In genomic region chr3:100911498-100912213, GRCm38 (mm10) we compare ENCODE assay signal across 11 mouse cellular contexts. TPM values are rescaled to one million over a fixed set of nuclear protein-coding genes. Genes with fewer than 3 reads are reported as not detected.
DNase-seq lines count a peak whose midpoint lies in the region; ATAC-seq and TF ChIP-seq lines count a peak whose summit lies in the region.
"Had no signal": no experiment of that assay in that cellular context is flagged by ENCODE, and none has a peak within 500 bp of the region (broad histone marks: within the 10 kb centered on the region; RNA-seq: fewer than 3 reads in every experiment).

No protein-coding gene starts in this region.

- 0 out of 2 replicates have a peak, but pooled peaks have one; percentile 26 for ATAC-seq in heart, embryonic 14.5 days (ENCODE audit: insufficient number of reproducible peaks, insufficient read depth, low FRiP score, low read depth)
- ATAC-seq in heart, embryonic 11.5 days (replicated peaks; ENCODE audit: insufficient number of reproducible peaks, low FRiP score, low TSS enrichment) = no peak
- ATAC-seq in megakaryocyte, adult 5-6 weeks (ENCODE audit: poor library complexity, severe bottlenecking) = no peak
- no peak for ATAC-seq in embryonic facial prominence, embryonic 13.5 days (ENCODE audit: insufficient number of reproducible peaks, insufficient read depth, low FRiP score, low TSS enrichment, low read depth)
- ATAC-seq in stomach, embryonic 14.5 days (ENCODE audit: insufficient number of reproducible peaks, insufficient read depth, low FRiP score, low read depth) = peak; percentile 62; the same call in 1 of the 2 replicates

- no peak for TF ChIP-seq CTCF in thymus, adult 2 months (IDR thresholded peaks at IDR 0.05; ENCODE audit: borderline replicate concordance, control insufficient read depth, extremely low read depth, insufficient read depth, low read length, poor library complexity)

- no peaks in the 10 kb centered on the region for H3K27me3 ChIP-seq in heart, embryonic 14.5 days (ENCODE audit: control insufficient read depth, insufficient read depth, low read length)
- H3K27me3 ChIP-seq in heart, embryonic 11.5 days (ENCODE audit: control insufficient read depth, insufficient read depth, low read length) = no peaks in the 10 kb centered on the region
- peaks cover 13% of the 10 kb centered on the region for H3K27me3 ChIP-seq in megakaryocyte, embryonic 14.5 days (replicated peaks)
- H3K27me3 ChIP-seq in embryonic facial prominence, embryonic 13.5 days = no peaks in the 10 kb centered on the region
- H3K27me3 ChIP-seq in stomach, embryonic 14.5 days (ENCODE audit: control insufficient read depth, insufficient read depth, low read length) = no peaks in the 10 kb centered on the region
- no peaks in the 10 kb centered on the region for H3K27me3 ChIP-seq in thymus, adult 2 months (ENCODE audit: control insufficient read depth, insufficient read depth, low read length)

- WGBS in heart, embryonic 14.5 days = 51% methylated on average over 7 of the region's 7 CpGs
- WGBS in heart, embryonic 11.5 days (ENCODE audit: insufficient replicate concordance) = 58% methylated on average over 7 of the region's 7 CpGs
- 59% methylated on average over 7 of the region's 7 CpGs for WGBS in embryonic facial prominence, embryonic 13.5 days
- WGBS in stomach, embryonic 14.5 days = 42% methylated on average over 7 of the region's 7 CpGs
- 85% methylated on average over 7 of the region's 7 CpGs for WGBS in thymus, adult 2 months

- TF ChIP-seq POLR2A in thymus, adult 2 months (IDR thresholded peaks at IDR 0.05; ENCODE audit: control insufficient read depth, extremely low read depth, insufficient read depth, low read length, poor library complexity) = no peak

- H3K36me3 ChIP-seq in heart, embryonic 14.5 days (ENCODE audit: control insufficient read depth, insufficient read depth, low read length) = no peaks in the 10 kb centered on the region
- H3K36me3 ChIP-seq in heart, embryonic 11.5 days (ENCODE audit: control insufficient read depth, insufficient read depth, low read length) = no peaks in the 10 kb centered on the region
- no peaks in the 10 kb centered on the region for H3K36me3 ChIP-seq in megakaryocyte, embryonic 14.5 days (replicated peaks; ENCODE audit: low read length)
- no peaks in the 10 kb centered on the region for H3K36me3 ChIP-seq in embryonic facial prominence, embryonic 13.5 days
- no peaks in the 10 kb centered on the region for H3K36me3 ChIP-seq in stomach, embryonic 14.5 days (ENCODE audit: control insufficient read depth, insufficient read depth, low read length)
- no peaks in the 10 kb centered on the region for H3K36me3 ChIP-seq in thymus, adult 2 months (ENCODE audit: control insufficient read depth, insufficient read depth, low read length)

- no peak overlapping the region for H3K4me3 ChIP-seq in heart, embryonic 14.5 days (ENCODE audit: control insufficient read depth in 1 of 2, insufficient read depth in 1 of 2, low read depth in 1 of 2, low read length in 2 of 2)
- no peak overlapping the region for H3K4me3 ChIP-seq in heart, embryonic 11.5 days (ENCODE audit: low read depth, low read length)
- peak overlapping the region; percentile 53 for H3K4me3 ChIP-seq in megakaryocyte, embryonic 14.5 days (replicated peaks)
- no peak overlapping the region for H3K4me3 ChIP-seq in embryonic facial prominence, embryonic 13.5 days
- no peak overlapping the region for H3K4me3 ChIP-seq in stomach, embryonic 14.5 days (ENCODE audit: low read depth, low read length)
- no peak overlapping the region for H3K4me3 ChIP-seq in thymus, adult 2 months (ENCODE audit: control insufficient read depth, insufficient read depth, low read length)
- H3K4me3 ChIP-seq: left cerebral cortex, adult 2 months had no signal

- no peak overlapping the region for H3K27ac ChIP-seq in heart, embryonic 14.5 days (replicated peaks in 1 of 2; ENCODE audit: control insufficient read depth in 1 of 2, insufficient read depth in 1 of 2, low read depth in 2 of 2, low read length in 2 of 2)
- H3K27ac ChIP-seq in heart, embryonic 11.5 days (ENCODE audit: low read depth, low read length) = no peak overlapping the region
- H3K27ac ChIP-seq in embryonic facial prominence, embryonic 13.5 days = no peak overlapping the region
- H3K27ac ChIP-seq in stomach, embryonic 14.5 days (ENCODE audit: low read length) = peak overlapping the region; percentile 91
- no peak overlapping the region for H3K27ac ChIP-seq in thymus, adult 2 months (ENCODE audit: control insufficient read depth, insufficient read depth, low read length)
- H3K27ac ChIP-seq: left cerebral cortex, adult 2 months had no signal

- no peak overlapping the region for H3K4me2 ChIP-seq in heart, embryonic 14.5 days (ENCODE audit: low read length)
- H3K4me2 ChIP-seq in heart, embryonic 11.5 days = no peak overlapping the region
- 0 out of 2 replicates have a peak overlapping the region, but pooled peaks have one; percentile 1 for H3K4me2 ChIP-seq in embryonic facial prominence, embryonic 13.5 days
- no peak overlapping the region; the same call in 1 of the 2 replicates for H3K4me2 ChIP-seq in stomach, embryonic 14.5 days (replicated peaks; ENCODE audit: low read depth, low read length)

- H3K9me3 ChIP-seq in heart, embryonic 14.5 days (ENCODE audit: control insufficient read depth, low read length) = no peaks in the 10 kb centered on the region
- no peaks in the 10 kb centered on the region for H3K9me3 ChIP-seq in heart, embryonic 11.5 days (replicated peaks; ENCODE audit: control insufficient read depth, low read length)
- no peaks in the 10 kb centered on the region for H3K9me3 ChIP-seq in megakaryocyte, embryonic 14.5 days
- H3K9me3 ChIP-seq in embryonic facial prominence, embryonic 13.5 days = no peaks in the 10 kb centered on the region
- H3K9me3 ChIP-seq in stomach, embryonic 14.5 days (ENCODE audit: control insufficient read depth, low read depth, low read length) = no peaks in the 10 kb centered on the region

- no peak overlapping the region for H3K9ac ChIP-seq in heart, embryonic 14.5 days (ENCODE audit: low read length)
- H3K9ac ChIP-seq in heart, embryonic 11.5 days (ENCODE audit: low read depth, low read length) = no peak overlapping the region
- no peak overlapping the region for H3K9ac ChIP-seq in embryonic facial prominence, embryonic 13.5 days
- no peak overlapping the region for H3K9ac ChIP-seq in stomach, embryonic 14.5 days (replicated peaks; ENCODE audit: low read depth, low read length)

- no peak for DNase-seq in thymus, adult 2 months
- DNase-seq: cerebellum, adult 9-11 months; kidney, adult 18-20 months; thymus, adult 18-20 months had no signal

- H3K4me1 ChIP-seq in heart, embryonic 14.5 days (ENCODE audit: control insufficient read depth in 2 of 2, insufficient read depth in 2 of 2, low read length in 2 of 2) = peaks cover 0 to 6% of the 10 kb centered on the region in 2 experiments; a peak in 2 of 4 replicates
- peaks cover 5% of the 10 kb centered on the region; the same call in 1 of the 2 replicates for H3K4me1 ChIP-seq in heart, embryonic 11.5 days (ENCODE audit: control insufficient read depth, insufficient read depth, low read length)
- H3K4me1 ChIP-seq in megakaryocyte, embryonic 14.5 days = peaks cover 17% of the 10 kb centered on the region
- peaks cover 20% of the 10 kb centered on the region for H3K4me1 ChIP-seq in embryonic facial prominence, embryonic 13.5 days
- peaks cover 11% of the 10 kb centered on the region for H3K4me1 ChIP-seq in stomach, embryonic 14.5 days (ENCODE audit: control insufficient read depth, insufficient read depth, low read length)
- no peaks in the 10 kb centered on the region; the same call in 1 of the 2 replicates for H3K4me1 ChIP-seq in thymus, adult 2 months (replicated peaks; ENCODE audit: control insufficient read depth, insufficient read depth, low read length)

RNA-seq across cellular contexts. Expression of gene Trim45, which starts 10.3 kb away (rescaled TPM):
- polyA plus RNA-seq in heart, embryonic 14.5 days (2014; fragmentation: Nextera tagmentation; extraction: Ambion mirVana) = 2.5 and 2.6 TPM in 2 replicates
- polyA plus RNA-seq in heart, embryonic 11.5 days (2014; fragmentation: Nextera tagmentation; extraction: Ambion mirVana) = 2.5 and 3.9 TPM in 2 replicates
- 0.70 TPM in 1 of 2 replicates, not detected in the other for polyA plus RNA-seq in megakaryocyte, embryonic 14.5 days (2012; ENCODE audit: insufficient read depth, low replicate concordance)
- 0.83 and 0.98 TPM in 2 replicates for total RNA-seq in megakaryocyte, adult 5-6 weeks (2015)
- 2.4 and 4.4 TPM in 2 replicates for total RNA-seq in megakaryocyte, adult 5-6 weeks (2017)
- polyA plus RNA-seq in embryonic facial prominence, embryonic 13.5 days (2015; fragmentation: Nextera tagmentation; extraction: Ambion mirVana) = 7.7 and 8.2 TPM in 2 replicates
- polyA plus RNA-seq in stomach, embryonic 14.5 days (2014; fragmentation: Nextera tagmentation; extraction: Ambion mirVana) = 4.5 and 5.0 TPM in 2 replicates
- polyA plus RNA-seq in thymus, adult 2 months (2012; rRNA removed) = 3.0 and 3.2 TPM in 2 replicates

RNA-seq across cellular contexts. Expression of gene Ttf2, which starts 57.8 kb away (rescaled TPM):
- 11.8 and 12.2 TPM in 2 replicates for polyA plus RNA-seq in heart, embryonic 14.5 days (2014; fragmentation: Nextera tagmentation; extraction: Ambion mirVana)
- 12.9 and 15.8 TPM in 2 replicates for polyA plus RNA-seq in heart, embryonic 11.5 days (2014; fragmentation: Nextera tagmentation; extraction: Ambion mirVana)
- 0.40 and 0.71 TPM in 2 replicates for polyA plus RNA-seq in megakaryocyte, embryonic 14.5 days (2012; ENCODE audit: insufficient read depth, low replicate concordance)
- 16.0 and 20.7 TPM in 2 replicates for total RNA-seq in megakaryocyte, adult 5-6 weeks (2015)
- 23.8 and 24.6 TPM in 2 replicates for total RNA-seq in megakaryocyte, adult 5-6 weeks (2017)
- 15.5 and 15.9 TPM in 2 replicates for polyA plus RNA-seq in embryonic facial prominence, embryonic 13.5 days (2015; fragmentation: Nextera tagmentation; extraction: Ambion mirVana)
- 16.5 and 18.1 TPM in 2 replicates for polyA plus RNA-seq in stomach, embryonic 14.5 days (2014; fragmentation: Nextera tagmentation; extraction: Ambion mirVana)
- polyA plus RNA-seq in thymus, adult 2 months (2012; rRNA removed) = 9.4 and 13.1 TPM in 2 replicates

Comparison
In these comparisons a context has a peak if more than half of its experiments do, and no peak if none do; other contexts are left out.
1. ATAC-seq: peak in heart, embryonic 14.5 days (single experiment) and stomach, embryonic 14.5 days (single experiment); none in heart, embryonic 11.5 days (single experiment), megakaryocyte, adult 5-6 weeks (single experiment) and embryonic facial prominence, embryonic 13.5 days (single experiment).